Mouse (Mus musculus) lung, embryonic 16.5 days (tissue): ENCODE data around the gene Cfap97d2. TPM values are rescaled to one million over a fixed set of nuclear protein-coding genes. Genes with fewer than 3 reads are reported as not detected.

Source experiments
- ATAC-seq: fragments of 200-750 bp; cut with Nextera tagmentation; 2 replicates; pipeline ENCODE4 v1.8.0; 2017; ENCODE audit warnings: low read depth, mild to moderate bottlenecking, moderate library complexity
- H3K27ac ChIP-seq: fragments of 300-500 bp; sonication (generic); 2 replicates; pipeline ENCODE4 v1.5.1; 2014; ENCODE audit warnings: mild to moderate bottlenecking, control low read depth, low read length
- H3K27me3 ChIP-seq: fragments of 300-500 bp; sonication (generic); 2 replicates; pipeline ENCODE4 v1.6.1; 2014; ENCODE audit warnings: low read depth, low read length, mixed read lengths; ENCODE audit not compliant: control insufficient read depth, insufficient read depth
- H3K36me3 ChIP-seq: fragments of 300-500 bp; sonication (generic); 2 replicates; pipeline ENCODE4 v1.6.1; 2014; ENCODE audit warnings: low read length; ENCODE audit not compliant: control insufficient read depth, insufficient read depth
- H3K4me1 ChIP-seq: fragments of 300-500 bp; sonication (generic); replicated peaks from 2 replicates; pipeline ENCODE4 v1.6.1; 2014; ENCODE audit warnings: low read length, mixed read lengths; ENCODE audit not compliant: control insufficient read depth, insufficient read depth
- H3K4me2 ChIP-seq: fragments of 300-500 bp; sonication (generic); 2 replicates; pipeline ENCODE4 v1.6.1; 2014; ENCODE audit warnings: low read depth, low read length, control low read depth
- H3K4me3 ChIP-seq: fragments of 300-500 bp; sonication (generic); 2 replicates; pipeline ENCODE4 v1.5.1; 2014; ENCODE audit warnings: mild to moderate bottlenecking, low read length, control low read depth
- H3K9ac ChIP-seq: fragments of 300-500 bp; sonication (generic); 2 replicates; pipeline ENCODE4 v1.6.1; 2014; ENCODE audit warnings: low read length, control low read depth
- H3K9me3 ChIP-seq: fragments of 300-500 bp; sonication (generic); 2 replicates; pipeline ENCODE4 v1.6.1; 2016; ENCODE audit warnings: low read length; ENCODE audit not compliant: control insufficient read depth
- WGBS: fragments of 180-500 bp; shearing (Covaris S2); extraction: QIAGEN DNeasy Blood & Tissue Kit; methylation state at CpG from one replicate; pipeline ENCODE4 v1.1.7; 2014; 5-methylcytosine and 5-hydroxymethylcytosine counted together
- polyA plus RNA-seq: library from polyadenylated mRNA; unstranded; fragments of >200 nt; fragmentation: Nextera tagmentation; extraction: Ambion mirVana; gene quantifications from 2 replicates; pipeline ENCODE4 v1.2.1, GENCODE M21; 2015

Cfap97d2 gene
- polyA plus RNA-seq, 1 experiment from 2014 or later: 0.29 TPM

DNA sequence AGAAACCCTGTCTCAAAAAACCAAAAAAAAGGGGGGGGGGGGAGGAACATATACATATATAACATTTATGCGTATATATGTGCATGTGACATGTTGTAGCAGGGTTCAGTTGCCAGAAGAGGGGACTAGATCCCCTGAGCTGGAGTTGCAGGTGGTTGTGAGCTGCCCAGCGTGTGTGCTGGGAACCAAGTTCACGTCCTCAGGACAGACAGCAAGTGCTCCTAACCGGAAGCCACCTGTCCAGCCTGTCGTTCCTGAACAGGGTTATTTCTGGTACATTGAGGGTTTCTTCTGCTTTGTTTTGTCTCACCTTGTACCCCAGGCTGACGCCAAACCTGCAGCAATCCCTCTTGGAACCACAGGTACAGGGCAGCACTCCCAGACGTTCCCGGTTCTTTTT, 83.9 kb downstream of the Cfap97d2 start:
- no peak overlapping the region for H3K9ac ChIP-seq
- WGBS: 88% methylated on average over 8 of the region's 8 CpGs
- peaks cover 8% of the 10 kb centered on the region for H3K4me1 ChIP-seq
- H3K4me2 ChIP-seq: no peak overlapping the region
- ATAC-seq: no peak
- no peak overlapping the region for H3K4me3 ChIP-seq
- no peak overlapping the region for H3K27ac ChIP-seq
- H3K36me3 ChIP-seq: peaks cover 23% of the 10 kb centered on the region
- H3K9me3 ChIP-seq: no peaks in the 10 kb centered on the region
- H3K27me3 ChIP-seq: no peaks in the 10 kb centered on the region

Other genes with a start within 250 kb of the Cfap97d2 start
- 78.0 and 83.8 TPM in 2 replicates for gene Gas6, start 211.4 kb upstream of the Cfap97d2 start, polyA plus RNA-seq
- not detected in 2 replicates for gene 1700029H14Rik, start 143.4 kb upstream of the Cfap97d2 start, polyA plus RNA-seq
- gene Rasa3, start 28.3 kb upstream of the Cfap97d2 start, polyA plus RNA-seq: 48.7 and 50.7 TPM in 2 replicates
- 175 and 191 TPM in 2 replicates for gene Cdc16, start 51.8 kb downstream of the Cfap97d2 start, polyA plus RNA-seq
- 43.0 and 43.7 TPM in 2 replicates for gene Upf3a, start 79.7 kb downstream of the Cfap97d2 start, polyA plus RNA-seq
- gene AF366264, start 132.5 kb downstream of the Cfap97d2 start, polyA plus RNA-seq: not detected in 2 replicates
- gene Champ1, start 163.8 kb downstream of the Cfap97d2 start, polyA plus RNA-seq: 27.6 and 31.0 TPM in 2 replicates
- 37.4 and 38.6 TPM in 2 replicates for gene Coprs, start 184.4 kb downstream of the Cfap97d2 start, polyA plus RNA-seq